Mouse (Mus musculus): ENCODE results near the gene Gm37240.

Gene Gm37240

GRCm38 (mm10) chr3:85493796-85494195, 393.5 kb downstream of the Gm37240 start:
- no peak for DNase-seq (ENCODE audit: low spot score)

GRCm38 (mm10) chr3:85490204-85490603, 397.1 kb downstream of the Gm37240 start:
- DNase-seq (ENCODE audit: low spot score) = no peak

DNA sequence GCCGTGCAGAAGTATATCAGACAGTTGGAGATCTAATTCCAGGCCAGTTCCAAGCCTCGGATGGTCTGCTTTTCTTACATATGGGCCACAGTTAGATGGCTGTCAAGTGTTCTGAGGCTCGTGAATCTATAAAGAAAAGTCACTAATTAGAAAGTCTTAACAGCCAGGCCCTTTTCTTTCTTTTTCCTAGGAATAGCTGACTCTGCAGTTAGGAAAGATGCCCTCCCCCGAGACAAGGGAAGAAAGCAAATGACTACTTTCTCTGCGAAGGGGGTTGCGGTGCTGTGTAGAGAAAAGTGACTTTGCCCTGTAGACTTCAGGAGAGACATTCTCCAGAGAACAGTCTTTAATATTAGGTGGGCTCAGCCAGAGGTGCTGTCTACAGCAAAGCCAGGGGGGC, 399.9 kb downstream of the Gm37240 start:
- no peak for DNase-seq (ENCODE audit: low spot score)

GRCm38 (mm10) chr3:85485536-85486190, 401.7 kb downstream of the Gm37240 start:
- DNase-seq (ENCODE audit: low spot score) = no peak

DNA sequence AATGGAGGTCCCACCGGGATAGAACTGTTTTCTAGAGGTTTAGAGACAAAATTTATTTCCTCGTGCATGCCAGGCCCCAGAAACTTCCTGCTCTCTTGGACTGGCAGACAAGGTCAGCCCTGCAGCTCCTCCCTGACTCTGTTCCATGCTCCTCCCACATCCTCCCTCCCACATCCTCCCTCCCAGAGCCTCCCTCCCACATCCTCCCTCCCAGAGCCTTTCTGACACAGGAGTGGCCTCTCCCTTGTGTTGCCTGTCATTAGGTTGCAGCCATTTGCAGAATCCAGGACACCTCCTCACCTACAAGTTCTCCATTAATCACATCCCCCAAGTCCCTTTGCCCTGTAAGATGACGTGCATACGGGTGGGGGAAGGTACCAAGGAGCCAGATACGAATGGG, 404.7 kb downstream of the Gm37240 start:
- peak; percentile 26 for DNase-seq (ENCODE audit: low spot score)

GRCm38 (mm10) chr3:85480638-85481037, 406.7 kb downstream of the Gm37240 start:
- no peak for DNase-seq (ENCODE audit: low spot score)

DNA sequence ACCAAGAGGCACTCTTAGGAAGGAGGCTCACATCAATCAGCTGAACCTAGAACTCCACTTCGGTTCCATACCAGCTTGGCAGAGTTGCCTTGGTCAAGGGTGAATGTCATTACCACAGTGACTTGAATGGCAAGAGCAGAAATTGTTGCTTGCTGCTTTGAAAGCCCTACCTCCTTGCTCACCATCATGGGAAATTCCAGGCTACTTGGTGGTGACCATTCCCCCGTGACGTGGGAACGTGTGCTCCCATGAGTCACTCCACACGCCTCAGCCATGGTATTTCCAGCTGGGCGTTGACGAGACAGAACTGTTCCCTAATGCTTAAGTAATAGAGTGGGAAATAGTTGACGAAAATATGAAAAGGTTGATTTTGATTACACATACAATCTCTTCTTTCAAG, 408.6 kb downstream of the Gm37240 start:
- DNase-seq (ENCODE audit: low spot score) = no peak

GRCm38 (mm10) chr3:85469711-85470110, 417.6 kb downstream of the Gm37240 start:
- no peak for DNase-seq (ENCODE audit: low spot score)

DNA sequence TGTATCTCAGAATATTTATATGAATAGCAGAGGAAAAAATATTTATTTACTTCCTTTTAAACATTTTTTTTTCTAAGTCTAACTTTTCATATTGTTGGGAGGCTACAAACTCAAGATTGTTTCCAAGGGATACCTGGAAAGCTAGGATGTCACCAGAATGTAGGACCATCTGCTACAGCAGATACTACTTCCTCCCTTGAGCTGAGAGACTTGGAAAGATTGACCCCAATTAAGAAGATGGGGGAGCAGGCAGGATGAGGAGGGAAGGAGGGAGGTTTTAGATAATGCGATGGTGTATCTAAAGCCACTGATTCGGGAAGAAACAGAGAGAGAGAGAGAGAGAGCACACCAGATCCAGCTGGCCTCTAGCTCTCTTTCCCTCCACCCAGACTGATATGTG, 418.3 kb downstream of the Gm37240 start:
- no peak for DNase-seq (ENCODE audit: low spot score)

DNA sequence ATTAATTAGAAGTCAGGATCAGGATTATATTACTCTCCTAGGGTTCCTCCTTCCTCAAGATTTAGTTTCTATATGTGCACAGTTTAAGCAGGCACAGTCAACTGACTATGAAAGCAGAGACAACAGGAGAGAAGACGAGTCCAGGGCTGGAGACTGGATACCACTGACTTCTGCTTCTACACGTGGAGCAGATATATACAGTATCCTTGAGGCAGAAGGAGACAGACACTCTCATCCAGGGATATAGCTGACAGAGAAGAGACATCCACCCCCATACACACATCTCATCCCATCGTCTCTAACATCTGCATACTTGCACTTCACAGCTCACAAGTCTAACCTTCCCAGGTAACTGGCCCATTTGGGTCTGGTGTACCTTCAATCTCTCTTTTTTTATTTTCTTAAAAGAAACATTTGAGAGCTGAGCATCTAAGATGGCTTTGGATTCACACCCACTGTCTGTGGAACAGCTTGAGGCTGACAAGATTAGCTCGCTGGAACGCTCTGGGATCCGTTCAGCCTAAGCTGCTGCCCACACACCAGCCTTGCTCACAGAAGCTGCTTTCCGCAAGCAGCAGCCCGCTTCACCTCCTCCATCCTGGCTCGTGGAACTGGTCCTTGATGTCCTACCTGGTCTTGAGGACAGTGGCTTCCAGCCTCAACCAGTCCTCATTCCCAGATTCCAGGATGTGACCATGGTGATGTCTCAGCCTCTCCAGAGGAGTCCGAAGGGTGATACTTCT, 421.9 kb downstream of the Gm37240 start:
- no peak for DNase-seq (ENCODE audit: low spot score)

GRCm38 (mm10) chr3:85460021-85460420, 427.3 kb downstream of the Gm37240 start:
- no peak for DNase-seq (ENCODE audit: low spot score)

GRCm38 (mm10) chr3:85456983-85457382, 430.3 kb downstream of the Gm37240 start:
- no peak for DNase-seq (ENCODE audit: low spot score)

DNA sequence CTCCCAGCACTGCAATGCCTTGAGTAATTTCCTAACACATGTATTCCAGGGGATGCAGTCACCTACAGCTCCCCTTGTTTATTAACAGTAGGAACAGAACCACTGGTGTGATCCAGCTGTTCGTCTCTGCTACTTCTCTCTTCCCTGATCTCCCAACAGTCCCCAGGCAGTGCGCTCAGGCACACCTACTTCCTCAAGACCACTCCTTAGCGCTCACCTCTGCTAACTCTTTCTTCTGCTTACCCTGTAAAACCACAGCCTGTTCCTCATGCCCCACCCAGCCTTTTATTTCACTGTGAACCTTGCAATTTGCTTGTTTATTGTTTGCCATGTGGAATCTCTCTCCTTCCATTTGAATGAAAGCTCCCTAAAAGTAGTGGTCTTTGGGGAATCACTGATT, 431.9 kb downstream of the Gm37240 start:
- DNase-seq (ENCODE audit: low spot score) = no peak

- no peak for DNase-seq (ENCODE audit: low spot score)
These were observed 433.3 kb downstream of the Gm37240 start for GRCm38 (mm10) chr3:85454001-85454400.

GRCm38 (mm10) chr3:85449461-85449860, 437.9 kb downstream of the Gm37240 start:
- DNase-seq (ENCODE audit: low spot score) = no peak

GRCm38 (mm10) chr3:85442781-85443180, 444.5 kb downstream of the Gm37240 start:
- no peak for DNase-seq (ENCODE audit: low spot score)

DNA sequence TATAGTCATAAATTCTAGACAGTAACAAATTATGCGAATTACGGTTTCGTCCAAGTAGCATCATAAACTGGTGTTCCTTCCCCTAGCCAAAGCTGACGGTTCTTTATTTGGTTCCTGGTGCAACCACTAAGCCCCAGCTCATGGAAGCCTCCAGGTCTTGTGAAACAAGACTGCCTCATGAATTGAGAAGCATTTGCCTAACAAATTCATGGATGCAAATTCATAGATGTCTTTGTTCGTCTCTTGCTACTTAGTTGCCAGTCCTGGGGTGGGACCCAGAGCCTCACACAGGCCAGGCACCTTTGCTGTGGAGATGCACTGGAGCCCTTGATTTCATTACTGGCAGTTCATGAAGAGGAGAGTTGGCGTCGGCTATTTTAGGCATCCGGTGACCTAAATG, 445.1 kb downstream of the Gm37240 start:
- DNase-seq (ENCODE audit: low spot score) = no peak

DNA sequence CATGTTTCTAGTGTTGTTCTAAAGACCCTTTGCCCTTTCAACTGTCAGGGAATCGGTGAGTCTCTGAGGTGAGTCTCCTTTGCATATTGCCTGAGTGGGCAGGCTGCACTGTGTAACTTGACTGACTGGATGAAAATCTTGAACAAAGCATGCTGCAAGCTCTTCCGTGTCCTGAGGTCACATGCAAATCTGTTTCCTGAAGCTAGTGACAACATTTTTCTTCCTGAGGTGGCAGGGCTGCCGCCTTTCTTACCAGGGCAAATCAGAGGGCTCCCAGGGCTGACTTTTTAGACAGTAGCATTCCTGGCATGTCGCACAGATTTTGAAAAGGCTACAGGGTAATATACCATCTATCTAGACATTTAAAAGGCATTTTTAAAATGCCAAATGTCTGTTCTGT, 451.9 kb downstream of the Gm37240 start:
- DNase-seq (ENCODE audit: low spot score) = no peak

DNA sequence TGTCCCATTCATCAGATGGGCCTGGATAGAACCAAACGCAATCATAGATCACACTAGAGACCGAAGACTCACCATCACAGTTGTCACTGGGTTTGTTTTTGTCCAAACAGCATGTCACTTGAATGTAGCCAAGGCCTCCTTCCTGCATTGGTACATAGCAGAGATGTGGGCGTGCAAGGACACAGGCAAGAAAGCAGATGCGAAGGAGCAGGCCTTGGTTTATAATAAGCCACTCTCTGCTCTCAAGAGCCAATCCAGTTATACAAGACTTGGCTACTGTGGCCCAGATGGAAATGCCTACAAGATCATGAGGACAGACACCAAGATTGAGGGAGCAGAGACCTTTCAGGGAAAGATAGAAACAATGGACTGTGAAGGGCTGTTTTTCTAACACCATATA, 456.1 kb downstream of the Gm37240 start:
- no peak for DNase-seq (ENCODE audit: low spot score)

DNA sequence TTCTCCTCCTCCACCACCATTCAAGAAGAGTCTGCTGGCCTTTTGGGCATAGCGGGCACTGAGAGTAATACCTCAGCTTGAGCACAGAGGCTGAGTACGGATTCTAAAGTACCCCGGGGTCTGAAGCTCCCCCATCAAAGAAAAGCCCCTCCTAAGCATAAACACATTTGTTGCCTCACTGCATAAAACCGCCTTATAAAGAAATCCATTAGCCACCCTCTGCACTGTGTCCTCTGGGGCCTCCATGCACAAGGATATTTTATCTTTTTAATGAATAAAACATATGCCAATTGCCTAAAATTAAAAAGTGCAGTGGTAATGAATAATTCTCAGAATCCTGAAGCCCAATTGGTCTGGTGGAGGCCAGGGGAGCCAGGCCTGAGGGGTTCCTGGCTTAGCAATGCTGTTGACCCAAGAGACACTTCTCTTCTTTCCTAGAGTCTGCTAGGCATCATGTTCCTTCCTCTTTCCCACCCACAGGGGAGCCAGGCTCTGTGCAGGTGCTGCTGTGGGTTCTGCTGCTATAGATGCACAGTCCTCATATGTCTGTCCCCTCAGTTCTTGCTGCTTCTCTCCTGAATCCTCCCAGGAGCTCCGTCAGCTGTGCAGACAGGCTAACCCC, 463.8 kb downstream of the Gm37240 start:
- no peak for DNase-seq (ENCODE audit: low spot score)

DNA sequence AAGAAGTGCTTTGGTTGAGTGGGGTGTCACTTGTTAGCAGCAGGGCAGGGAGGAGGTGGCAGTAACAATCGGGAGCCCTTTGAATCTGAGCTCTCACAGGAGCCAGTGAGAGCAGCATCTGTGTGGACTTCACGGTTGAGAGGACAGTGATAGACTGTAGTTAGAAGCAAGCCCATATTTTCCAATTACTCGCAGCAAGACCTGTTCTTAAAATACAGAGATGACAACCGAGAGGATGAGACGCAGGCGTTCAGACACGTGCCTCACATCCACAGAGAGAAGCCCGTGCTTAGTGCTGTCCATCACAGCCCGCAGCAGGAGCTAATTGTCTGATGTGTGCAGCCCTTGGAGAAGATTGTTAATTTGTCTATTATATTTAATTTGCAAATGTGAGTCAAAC, 465.9 kb downstream of the Gm37240 start:
- DNase-seq (ENCODE audit: low spot score) = no peak

DNA sequence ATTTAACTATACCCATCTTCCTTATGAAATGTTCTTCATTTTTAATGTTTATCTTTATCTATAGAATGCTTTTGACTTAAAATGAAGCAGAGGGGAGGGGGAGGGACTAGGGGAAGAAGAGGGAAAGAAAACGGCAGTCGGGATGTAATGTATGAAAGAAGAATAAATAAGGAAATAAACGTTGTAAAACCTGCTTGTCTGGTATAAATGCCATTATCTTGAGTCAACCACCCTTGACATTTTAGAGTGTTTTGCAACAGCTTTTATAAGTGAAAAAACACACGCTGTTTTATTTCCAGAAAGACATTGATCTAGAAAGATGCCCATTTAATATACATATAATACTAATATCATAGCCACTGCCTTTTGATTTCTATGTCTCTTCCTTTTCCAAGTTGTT, 469.7 kb downstream of the Gm37240 start:
- DNase-seq (ENCODE audit: low spot score) = peak; percentile 32

GRCm38 (mm10) chr3:85398841-85399240, 488.5 kb downstream of the Gm37240 start:
- no peak for DNase-seq (ENCODE audit: low spot score)

- no peak for DNase-seq (ENCODE audit: low spot score)
These were observed 488.9 kb downstream of the Gm37240 start for GRCm38 (mm10) chr3:85398483-85398835.

All from lung, postnatal 25 days (tissue).